21 mouse cellular contexts compared by ENCODE assay signal in genomic region chr10:71127951-71128331, GRCm38 (mm10). TPM values are rescaled to one million over a fixed set of nuclear protein-coding genes. Genes with fewer than 3 reads are reported as not detected.
DNase-seq lines count a peak whose midpoint lies in the region; ATAC-seq and TF ChIP-seq lines count a peak whose summit lies in the region.
"Had no signal": no experiment of that assay in that cellular context is flagged by ENCODE, and none has a peak within 500 bp of the region (broad histone marks: within the 10 kb centered on the region; RNA-seq: fewer than 3 reads in every experiment).

No protein-coding gene starts in this region.

- intact Hi-C loops in gastrocnemius, adult 2 months (cut with DNase I), result no loop called here

- H3K4me2 ChIP-seq in liver, embryonic 16.5 days (ENCODE audit: low read depth, low read length), result peak overlapping the region; percentile 13; the same call in 1 of the 2 replicates
- H3K4me2 ChIP-seq in liver, embryonic 11.5 days, result no peak overlapping the region
- H3K4me2 ChIP-seq in intestine, postnatal 0 days (replicated peaks; ENCODE audit: low read depth), result peak overlapping the region; percentile 48
- peak overlapping the region; percentile 39 for H3K4me2 ChIP-seq in kidney, embryonic 16.5 days (replicated peaks; ENCODE audit: low read depth, low read length)
- H3K4me2 ChIP-seq: liver, embryonic 13.5 days; neural tube, embryonic 12.5 days had no signal

- TF ChIP-seq CTCF in intestine, postnatal 0 days (IDR thresholded peaks at IDR 0.05; ENCODE audit: low read depth), result no peak
- TF ChIP-seq CTCF in gastrocnemius, adult 2 months (IDR thresholded peaks at IDR 0.05), result no peak

- no peaks in the 10 kb centered on the region for H3K4me1 ChIP-seq in liver, embryonic 16.5 days (ENCODE audit: control insufficient read depth, low read depth, low read length)
- no peaks in the 10 kb centered on the region for H3K4me1 ChIP-seq in liver, embryonic 11.5 days (replicated peaks; ENCODE audit: control insufficient read depth, insufficient read depth, low read length)
- H3K4me1 ChIP-seq in intestine, postnatal 0 days (replicated peaks; ENCODE audit: control insufficient read depth, insufficient read depth, low read length), result no peaks in the 10 kb centered on the region
- H3K4me1 ChIP-seq in kidney, embryonic 16.5 days (ENCODE audit: insufficient read depth, low read length), result peaks cover 62% of the 10 kb centered on the region
- H3K4me1 ChIP-seq: liver, embryonic 13.5 days; neural tube, embryonic 12.5 days had no signal

- H3K4me3 ChIP-seq in liver, embryonic 16.5 days (ENCODE audit: low read depth, low read length), result no peak overlapping the region
- H3K4me3 ChIP-seq in liver, embryonic 11.5 days (ENCODE audit: low read depth, low read length), result no peak overlapping the region
- no peak overlapping the region for H3K4me3 ChIP-seq in intestine, postnatal 0 days (ENCODE audit: low read depth, low read length)
- 0 out of 2 replicates have a peak overlapping the region, but pooled peaks have one; percentile 8 for H3K4me3 ChIP-seq in kidney, embryonic 16.5 days (ENCODE audit: low read length)
- no peak overlapping the region for H3K4me3 ChIP-seq in gastrocnemius, adult 2 months
- H3K4me3 ChIP-seq: erythroblast, embryonic 14.5 days; heart, adult 2 months; hindbrain, embryonic 10.5 days; liver, embryonic 13.5 days; neural tube, embryonic 12.5 days had no signal

- DNase-seq in liver, embryonic 11.5 days (ENCODE audit: low spot score), result no peak
- peak; percentile 50 for DNase-seq in mesoderm, embryonic 11.5 days (ENCODE audit: low read depth, low spot score)
- DNase-seq in lung, postnatal 25 days (ENCODE audit: low spot score), result no peak
- no peak for DNase-seq in gastrocnemius, adult 2 months
- DNase-seq: adrenal gland, postnatal 14 days; cerebellum, adult 11-12 months; layer of hippocampus, adult 9-11 months; liver, embryonic 13.5 days; lung, postnatal 10 days; right cerebral cortex, postnatal 14 days; thymus, postnatal 14 days had no signal

- no peaks in the 10 kb centered on the region for H3K27me3 ChIP-seq in liver, embryonic 16.5 days (ENCODE audit: control insufficient read depth, insufficient read depth, low read depth, low read length)
- no peaks in the 10 kb centered on the region for H3K27me3 ChIP-seq in liver, embryonic 11.5 days (replicated peaks; ENCODE audit: control insufficient read depth, insufficient read depth, low read length)
- no peaks in the 10 kb centered on the region for H3K27me3 ChIP-seq in intestine, postnatal 0 days (replicated peaks; ENCODE audit: control insufficient read depth, insufficient read depth, low read length)
- no peaks in the 10 kb centered on the region for H3K27me3 ChIP-seq in kidney, embryonic 16.5 days (ENCODE audit: insufficient read depth, low read length)
- H3K27me3 ChIP-seq: liver, embryonic 13.5 days; neural tube, embryonic 12.5 days had no signal

- no peaks in the 10 kb centered on the region for H3K36me3 ChIP-seq in liver, embryonic 16.5 days (ENCODE audit: control insufficient read depth, insufficient read depth)
- H3K36me3 ChIP-seq in liver, embryonic 11.5 days (ENCODE audit: control insufficient read depth, insufficient read depth, low read length), result no peaks in the 10 kb centered on the region
- no peaks in the 10 kb centered on the region for H3K36me3 ChIP-seq in intestine, postnatal 0 days (ENCODE audit: control insufficient read depth, insufficient read depth)
- H3K36me3 ChIP-seq in kidney, embryonic 16.5 days (ENCODE audit: insufficient read depth, low read length), result no peaks in the 10 kb centered on the region
- H3K36me3 ChIP-seq: hindbrain, embryonic 10.5 days; liver, embryonic 13.5 days; neural tube, embryonic 12.5 days had no signal

- no peaks in the 10 kb centered on the region for H3K9me3 ChIP-seq in liver, embryonic 16.5 days (replicated peaks; ENCODE audit: control insufficient read depth, low read length)
- H3K9me3 ChIP-seq in liver, embryonic 11.5 days (ENCODE audit: control insufficient read depth, low read length), result no peaks in the 10 kb centered on the region
- no peaks in the 10 kb centered on the region for H3K9me3 ChIP-seq in intestine, postnatal 0 days (ENCODE audit: control insufficient read depth)
- no peaks in the 10 kb centered on the region for H3K9me3 ChIP-seq in kidney, embryonic 16.5 days (ENCODE audit: low read length)
- H3K9me3 ChIP-seq: hindbrain, embryonic 10.5 days; liver, embryonic 13.5 days; neural tube, embryonic 12.5 days had no signal

- no peak overlapping the region for H3K27ac ChIP-seq in liver, embryonic 16.5 days (ENCODE audit: low read length)
- no peak overlapping the region for H3K27ac ChIP-seq in liver, embryonic 11.5 days (ENCODE audit: low read depth, low read length)
- H3K27ac ChIP-seq in intestine, postnatal 0 days (ENCODE audit: low read depth, low read length), result no peak overlapping the region
- H3K27ac ChIP-seq in kidney, embryonic 16.5 days (ENCODE audit: low read length), result peak overlapping the region; percentile 87
- H3K27ac ChIP-seq in gastrocnemius, adult 2 months, result no peak overlapping the region
- H3K27ac ChIP-seq: heart, adult 2 months; hindbrain, embryonic 10.5 days; liver, embryonic 13.5 days; neural tube, embryonic 12.5 days had no signal

- H3K9ac ChIP-seq in liver, embryonic 16.5 days (ENCODE audit: low read depth, low read length), result no peak overlapping the region
- H3K9ac ChIP-seq in liver, embryonic 11.5 days (ENCODE audit: low read depth, low read length), result no peak overlapping the region
- no peak overlapping the region for H3K9ac ChIP-seq in intestine, postnatal 0 days (ENCODE audit: low read depth, low read length)
- H3K9ac ChIP-seq in kidney, embryonic 16.5 days (replicated peaks; ENCODE audit: low read length), result no peak overlapping the region
- H3K9ac ChIP-seq: liver, embryonic 13.5 days; neural tube, embryonic 12.5 days had no signal

- 40% methylated on average over 8 of the region's 8 CpGs for WGBS in liver, embryonic 16.5 days (ENCODE audit: insufficient replicate concordance)
- 59% methylated on average over 8 of the region's 8 CpGs for WGBS in liver, embryonic 11.5 days
- WGBS in intestine, postnatal 0 days, result 34% methylated on average over 8 of the region's 8 CpGs
- WGBS in kidney, embryonic 16.5 days, result 9% methylated on average over 8 of the region's 8 CpGs

- no peak for ATAC-seq in liver, embryonic 16.5 days (ENCODE audit: low read depth)
- no peak for ATAC-seq in liver, embryonic 11.5 days (replicated peaks; ENCODE audit: low FRiP score)
- no peak for ATAC-seq in intestine, postnatal 0 days
- peak; percentile 89 for ATAC-seq in kidney, embryonic 16.5 days (ENCODE audit: low FRiP score, low TSS enrichment)
- ATAC-seq: forebrain, embryonic 16.5 days had no signal

RNA-seq across cellular contexts. Expression of gene Bicc1, which starts 31.6 kb away (rescaled TPM):
- polyA plus RNA-seq in liver, embryonic 16.5 days (2015; fragmentation: Nextera tagmentation; extraction: Ambion mirVana), result 3.0 and 3.5 TPM in 2 replicates
- 8.9 and 9.7 TPM in 2 replicates for polyA plus RNA-seq in liver, embryonic 11.5 days (2014; fragmentation: Nextera tagmentation; extraction: Ambion mirVana)
- 6.4 and 6.5 TPM in 2 replicates for polyA plus RNA-seq in intestine, postnatal 0 days (2015; fragmentation: Nextera tagmentation; extraction: Ambion mirVana)
- 44.7 and 48.0 TPM in 2 replicates for polyA plus RNA-seq in kidney, embryonic 16.5 days (2015; fragmentation: Nextera tagmentation; extraction: Ambion mirVana)
- 1 to 10 TPM; 7.9 to 9.7 TPM for total RNA-seq in gastrocnemius, adult 2 months (2021)
- total RNA-seq: megakaryocyte-erythroid progenitor cell, adult 5-6 weeks; monocyte, adult 5-6 weeks had no signal
- polyA plus RNA-seq: erythroblast, embryonic 14.5 days had no signal
